Mouse (Mus musculus) embryonic facial prominence, embryonic 12.5 days (tissue): Measurements from ENCODE around the gene Cd46. TPM values are rescaled to one million over a fixed set of nuclear protein-coding genes. Genes with fewer than 3 reads are reported as not detected.

Experiments
- ATAC-seq: fragments of 200-750 bp; cut with Nextera tagmentation; 2 replicates; pipeline ENCODE4 v1.8.0; 2017; ENCODE audit not compliant: insufficient number of reproducible peaks, insufficient read depth, low FRiP score, low TSS enrichment
- H3K27ac ChIP-seq: fragments of 300-500 bp; sonication (generic); 2 replicates; pipeline ENCODE4 v1.5.1; 2016; ENCODE audit warnings: mild to moderate bottlenecking
- H3K27me3 ChIP-seq: fragments of 300-500 bp; sonication (generic); 2 replicates; pipeline ENCODE4 v1.6.1; 2016; ENCODE audit warnings: mild to moderate bottlenecking, moderate library complexity
- H3K36me3 ChIP-seq: fragments of 300-500 bp; sonication (generic); 2 replicates; pipeline ENCODE4 v1.6.1; 2016; ENCODE audit warnings: mild to moderate bottlenecking
- H3K4me1 ChIP-seq: fragments of 300-500 bp; sonication (generic); 2 replicates; pipeline ENCODE4 v1.6.1; 2016
- H3K4me2 ChIP-seq: fragments of 300-500 bp; sonication (generic); replicated peaks from 2 replicates; pipeline ENCODE4 v1.6.1; 2016; ENCODE audit warnings: mild to moderate bottlenecking, moderate library complexity
- H3K4me3 ChIP-seq: fragments of 300-500 bp; sonication (generic); 2 replicates; pipeline ENCODE4 v1.5.1; 2016; ENCODE audit warnings: mild to moderate bottlenecking
- H3K9ac ChIP-seq: fragments of 300-500 bp; sonication (generic); 2 replicates; pipeline ENCODE4 v1.6.1; 2016; ENCODE audit warnings: mild to moderate bottlenecking, moderate library complexity
- H3K9me3 ChIP-seq: fragments of 300-500 bp; sonication (generic); 2 replicates; pipeline ENCODE4 v1.6.1; 2016; ENCODE audit warnings: mild to moderate bottlenecking, moderate library complexity
- WGBS: fragments of 180-500 bp; shearing (Covaris S2); methylation state at CpG from one replicate; pipeline ENCODE4 v1.1.7; 2016; 5-methylcytosine and 5-hydroxymethylcytosine counted together
- polyA plus RNA-seq: library from polyadenylated mRNA; unstranded; fragments of >200 nt; fragmentation: Nextera tagmentation; extraction: Ambion mirVana; gene quantifications from 2 replicates; pipeline ENCODE4 v1.2.1, GENCODE M21; 2016

Cd46 gene
- polyA plus RNA-seq: 1.3 and 1.6 TPM in 2 replicates

DNA sequence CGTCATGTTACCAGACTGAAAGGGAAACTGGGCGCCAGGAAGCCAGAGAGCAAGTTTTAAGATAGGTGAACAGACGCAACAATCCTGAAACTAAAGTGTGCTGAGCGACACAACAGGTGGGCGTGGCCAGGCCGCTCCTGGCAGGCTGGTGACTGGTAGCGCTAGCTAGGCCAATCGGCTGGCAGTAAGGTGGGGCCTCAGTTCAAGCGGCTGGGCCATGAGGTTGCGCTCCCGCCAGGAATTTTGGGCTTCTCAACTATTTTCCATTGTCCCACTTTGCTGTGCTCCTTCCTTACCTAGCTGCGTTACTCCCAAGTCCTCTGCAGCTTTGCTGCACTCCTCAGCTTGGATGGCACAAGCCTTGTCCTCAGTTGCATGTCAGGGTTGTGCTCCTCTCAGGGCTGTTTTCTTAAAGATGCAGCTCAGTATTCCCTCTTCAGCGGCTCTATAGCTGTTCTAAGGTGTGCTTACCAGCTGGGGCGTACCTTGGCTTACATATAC is at the start of gene Cd46:
TSS of gene Cd46 (minus strand) at position 30 of the 501 bp plus-strand sequence.
- H3K4me1 ChIP-seq: peaks cover 3% of the 10 kb centered on the region; the same call in 1 of the 2 replicates
- H3K27me3 ChIP-seq: no peaks in the 10 kb centered on the region
- peaks cover 4% of the 10 kb centered on the region; the same call in 1 of the 2 replicates for H3K36me3 ChIP-seq
- ATAC-seq: peak; percentile 94
- H3K4me2 ChIP-seq: peak within 1 kb of the TSS; percentile 69
- 2% methylated on average over 14 of the region's 14 CpGs for WGBS
- peak within 1 kb of the TSS; percentile 38 for H3K4me3 ChIP-seq
- no peaks in the 10 kb centered on the region for H3K9me3 ChIP-seq
- peak within 1 kb of the TSS; percentile 12; the same call in 1 of the 2 replicates for H3K9ac ChIP-seq
- H3K27ac ChIP-seq: no peak within 1 kb of the TSS

DNA sequence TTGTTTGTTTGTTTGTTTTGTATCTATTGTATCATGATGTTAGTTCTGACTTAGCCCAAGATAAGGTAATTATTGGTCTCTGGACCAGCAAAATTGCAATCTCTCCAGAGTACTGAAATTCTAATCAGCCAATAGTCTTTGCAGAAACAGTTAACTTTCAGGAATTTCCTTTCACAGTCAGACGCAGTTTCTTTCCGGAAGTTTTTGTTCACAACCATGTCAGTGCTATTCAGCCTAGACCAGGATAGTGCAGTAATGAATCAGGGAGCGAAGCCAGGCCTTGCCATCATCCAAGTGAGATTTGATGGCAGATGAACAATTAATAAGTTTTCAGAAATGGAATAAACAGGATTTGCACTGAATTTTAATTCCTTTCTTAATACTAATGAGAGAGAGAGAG is 40.0 kb upstream of the Cd46 start:
- no peak for ATAC-seq

DNA sequence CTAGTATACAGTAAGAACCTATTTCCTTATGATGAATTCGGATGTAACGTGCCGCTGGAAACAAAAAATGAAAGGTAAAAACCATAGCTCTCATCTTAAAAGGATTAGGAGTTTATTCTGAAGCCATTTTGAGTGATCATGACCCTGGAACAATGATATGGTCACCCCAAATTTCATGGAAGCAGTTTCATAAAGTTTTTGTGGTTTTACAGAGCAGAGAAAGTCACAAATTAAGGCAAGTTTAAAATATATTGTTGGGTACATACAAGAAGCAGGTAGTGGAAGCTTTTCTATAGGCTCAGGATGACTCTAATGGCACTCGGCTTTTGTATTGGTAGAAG is 39.6 kb upstream of the Cd46 start:
- peak overlapping the region; percentile 96; the same call in 1 of the 2 replicates for H3K27ac ChIP-seq
- no peak for ATAC-seq
- no peaks in the 10 kb centered on the region for H3K4me1 ChIP-seq
- peak overlapping the region; percentile 59 for H3K4me3 ChIP-seq
- no peaks in the 10 kb centered on the region for H3K27me3 ChIP-seq
- no peaks in the 10 kb centered on the region for H3K9me3 ChIP-seq
- H3K36me3 ChIP-seq: peaks cover 4% of the 10 kb centered on the region
- no peak overlapping the region for H3K9ac ChIP-seq
- 27% methylated on average over 4 of the region's 4 CpGs for WGBS
- peak overlapping the region; percentile 41 for H3K4me2 ChIP-seq

More for the DNA sequence above, 40.0 kb upstream of the Cd46 start:
- H3K4me3 ChIP-seq: 0 out of 2 replicates have a peak overlapping the region, but pooled peaks have one; percentile 59
- H3K36me3 ChIP-seq: peaks cover 4% of the 10 kb centered on the region
- WGBS: 50% methylated on average over 3 of the region's 3 CpGs
- no peak overlapping the region for H3K9ac ChIP-seq
- H3K4me1 ChIP-seq: no peaks in the 10 kb centered on the region
- H3K27ac ChIP-seq: no peak overlapping the region
- H3K27me3 ChIP-seq: no peaks in the 10 kb centered on the region
- no peaks in the 10 kb centered on the region for H3K9me3 ChIP-seq
- peak overlapping the region; percentile 41 for H3K4me2 ChIP-seq

DNA sequence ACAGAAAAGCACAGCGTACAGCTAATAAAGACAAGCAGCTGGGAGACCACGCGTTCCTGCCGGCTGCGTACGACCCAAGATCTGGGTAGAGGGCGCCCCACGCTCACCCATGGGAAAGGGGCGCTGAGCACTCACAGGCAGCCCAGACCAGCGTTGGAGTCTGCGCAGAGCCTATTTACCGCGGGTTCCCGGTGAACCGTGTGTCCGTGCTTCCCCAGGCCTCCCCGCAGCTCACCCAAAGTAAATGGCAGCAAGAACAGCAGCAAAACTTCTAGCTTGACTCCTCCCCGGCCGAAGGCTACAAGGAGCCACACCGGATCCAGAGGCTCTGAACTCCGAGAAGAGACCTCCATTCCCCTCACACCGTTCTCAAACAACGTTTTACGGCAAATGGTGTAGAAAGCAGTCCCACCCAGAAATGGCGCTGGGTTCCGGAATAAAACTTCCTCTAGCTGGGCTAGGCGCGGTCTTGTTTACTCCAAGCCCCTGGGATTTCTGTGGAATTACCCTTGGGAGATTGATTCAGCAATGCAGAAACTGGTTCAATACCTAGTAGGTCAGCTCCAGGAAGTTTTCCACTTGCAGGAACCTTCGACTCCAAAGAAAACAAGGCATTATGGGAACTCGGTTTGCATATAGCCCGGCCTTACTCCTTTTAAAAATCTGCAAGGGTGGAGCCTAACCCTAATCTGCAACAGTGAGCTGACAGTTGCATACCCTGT is 39.1 kb upstream of the Cd46 start, which contains the start of gene Cr1l:
TSS of gene Cr1l (minus strand) at position 634 of the 722 bp plus-strand sequence.
- WGBS: under 1% methylated on average over 31 of the region's 31 CpGs
- Histone ChIP-seq H3K4me2 (peak within 1 kb of the TSS; percentile 41), H3K27ac (peak within 1 kb of the TSS; percentile 96), H3K9me3 (no peaks in the 10 kb centered on the region), H3K4me1 (no peaks in the 10 kb centered on the region), H3K27me3 (no peaks in the 10 kb centered on the region), H3K36me3 (peaks cover 4% of the 10 kb centered on the region), H3K4me3 (peak within 1 kb of the TSS; percentile 59), H3K9ac (peak within 1 kb of the TSS; percentile 79)
- ATAC-seq: peak; percentile 99

DNA sequence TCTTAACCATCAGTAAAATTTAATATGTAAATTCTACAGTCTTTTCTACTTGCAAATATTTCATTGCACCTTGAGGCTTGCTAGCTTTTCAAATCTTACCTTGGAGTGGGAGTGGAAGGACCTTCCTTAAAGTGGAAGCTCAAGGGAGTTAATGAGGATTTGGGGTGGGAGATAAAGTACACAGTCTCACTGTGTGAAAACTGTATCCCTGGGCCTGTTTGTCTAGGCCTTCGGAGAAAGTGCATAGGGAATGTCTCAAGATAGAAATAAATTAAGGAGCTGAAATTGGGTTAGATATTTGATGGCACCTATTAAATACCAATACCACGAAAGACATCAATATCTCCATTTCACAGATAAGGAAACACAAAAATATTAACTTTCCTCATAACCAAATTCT is 38.4 kb upstream of the Cd46 start:
- WGBS: 14% methylated on average over 2 of the region's 2 CpGs
- no peaks in the 10 kb centered on the region for H3K9me3 ChIP-seq
- H3K27me3 ChIP-seq: no peaks in the 10 kb centered on the region
- H3K9ac ChIP-seq: peak overlapping the region; percentile 79; the same call in 1 of the 2 replicates
- peak overlapping the region; percentile 96 for H3K27ac ChIP-seq
- ATAC-seq: no peak
- peaks cover 4% of the 10 kb centered on the region for H3K36me3 ChIP-seq
- no peaks in the 10 kb centered on the region for H3K4me1 ChIP-seq
- peak overlapping the region; percentile 41 for H3K4me2 ChIP-seq
- peak overlapping the region; percentile 59 for H3K4me3 ChIP-seq

DNA sequence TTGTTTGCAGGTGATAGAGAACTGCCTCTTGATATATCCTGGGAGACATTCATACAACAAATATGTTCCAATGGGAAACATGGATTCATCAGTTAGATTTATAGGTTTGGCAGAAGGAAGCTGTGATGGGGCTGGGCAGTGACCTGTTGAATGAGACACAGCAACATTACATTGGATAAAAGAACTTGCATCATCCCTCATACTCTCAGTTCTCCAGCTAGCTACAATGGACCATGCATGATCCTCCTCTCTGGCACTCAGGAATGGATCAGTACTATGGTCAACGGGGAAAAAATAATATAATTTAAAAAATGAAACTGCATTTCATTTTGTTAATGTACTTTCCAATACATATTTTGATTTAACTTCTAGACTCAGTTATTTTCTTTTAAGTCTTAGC is 37.8 kb upstream of the Cd46 start:
- H3K36me3 ChIP-seq: peaks cover 4% of the 10 kb centered on the region
- no peak overlapping the region for H3K27ac ChIP-seq
- no peak overlapping the region; the same call in 1 of the 2 replicates for H3K4me2 ChIP-seq
- no peaks in the 10 kb centered on the region for H3K27me3 ChIP-seq
- H3K4me1 ChIP-seq: no peaks in the 10 kb centered on the region
- H3K4me3 ChIP-seq: no peak overlapping the region
- H3K9ac ChIP-seq: no peak overlapping the region
- H3K9me3 ChIP-seq: no peaks in the 10 kb centered on the region
- ATAC-seq: no peak
- WGBS: 85% methylated on average over 1 of the region's 1 CpGs

DNA sequence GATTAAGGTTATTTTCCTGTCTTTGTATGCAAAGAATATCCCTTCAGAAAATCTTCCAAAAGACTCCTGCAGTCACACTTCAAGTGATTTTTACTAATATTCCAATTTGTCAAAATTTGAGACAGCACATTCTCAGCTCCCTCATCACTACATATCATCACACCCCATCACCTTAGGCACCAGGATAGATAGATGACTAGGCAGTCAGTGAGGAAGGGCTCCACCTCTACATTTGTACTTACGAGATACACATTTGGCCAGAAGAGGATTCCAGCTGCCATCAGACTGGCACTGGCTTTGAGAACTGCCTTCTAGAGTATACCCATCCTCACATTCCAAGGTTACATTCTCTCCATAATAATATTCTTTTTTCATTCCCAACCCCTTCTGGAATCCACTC is 22.4 kb upstream of the Cd46 start:
- no peaks in the 10 kb centered on the region for H3K27me3 ChIP-seq
- peaks cover 11% of the 10 kb centered on the region; the same call in 1 of the 2 replicates for H3K36me3 ChIP-seq
- H3K9me3 ChIP-seq: no peaks in the 10 kb centered on the region
- WGBS: 89% methylated on average over 1 of the region's 1 CpGs
- no peak overlapping the region for H3K27ac ChIP-seq
- H3K9ac ChIP-seq: no peak overlapping the region
- H3K4me3 ChIP-seq: no peak overlapping the region
- no peaks in the 10 kb centered on the region for H3K4me1 ChIP-seq
- no peak overlapping the region for H3K4me2 ChIP-seq
- ATAC-seq: no peak

DNA sequence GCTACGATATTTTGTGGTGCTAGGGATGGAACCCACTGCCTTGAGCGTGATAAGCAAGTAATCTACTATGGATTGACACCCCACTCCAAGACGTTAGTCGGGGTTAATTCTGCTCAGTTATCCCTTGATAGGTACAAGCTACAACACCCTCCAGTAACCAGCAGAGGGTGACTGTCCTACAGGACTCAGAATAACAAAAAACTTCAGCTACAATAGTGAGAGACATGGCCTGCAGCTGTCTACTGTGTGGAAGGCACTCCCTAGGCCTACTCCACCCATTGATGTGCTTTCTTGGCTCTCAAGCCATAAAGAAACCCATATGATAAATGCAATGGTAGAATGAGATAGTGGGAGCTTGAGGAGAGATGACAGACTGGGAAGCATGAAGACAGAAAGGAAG is 21.6 kb upstream of the Cd46 start:
- Histone ChIP-seq H3K27me3 (no peaks in the 10 kb centered on the region), H3K4me2 (no peak overlapping the region), H3K9ac (no peak overlapping the region), H3K4me1 (no peaks in the 10 kb centered on the region), H3K4me3 (no peak overlapping the region), H3K9me3 (no peaks in the 10 kb centered on the region), H3K27ac (no peak overlapping the region), H3K36me3 (peaks cover 11% of the 10 kb centered on the region; the same call in 1 of the 2 replicates)
- WGBS: 87% methylated on average over 4 of the region's 4 CpGs
- ATAC-seq: no peak

DNA sequence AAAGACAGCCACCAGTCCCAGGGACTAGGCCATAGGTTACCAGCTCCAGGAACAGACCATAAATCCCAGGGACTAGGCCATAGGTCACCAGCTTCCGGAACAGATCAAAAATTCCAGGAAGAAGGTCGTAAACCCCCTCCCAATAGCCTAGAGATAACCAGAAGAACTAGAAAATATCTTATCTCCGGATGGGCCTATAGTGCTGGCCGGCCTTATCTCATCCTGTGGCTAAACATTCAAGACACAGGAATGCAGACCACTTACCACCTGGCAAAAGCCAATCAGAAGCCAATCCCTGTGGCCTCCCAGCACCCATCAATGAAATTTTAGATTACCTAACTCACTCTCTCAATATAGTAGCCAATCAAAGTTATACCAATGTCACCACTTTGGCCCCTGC is 8.6 kb upstream of the Cd46 start:
- Histone ChIP-seq H3K36me3 (peaks cover 25% of the 10 kb centered on the region), H3K27me3 (no peaks in the 10 kb centered on the region), H3K9ac (no peak overlapping the region), H3K27ac (no peak overlapping the region), H3K4me1 (no peaks in the 10 kb centered on the region), H3K4me3 (no peak overlapping the region), H3K9me3 (no peaks in the 10 kb centered on the region), H3K4me2 (no peak overlapping the region)
- 86% methylated on average over 4 of the region's 4 CpGs for WGBS
- ATAC-seq: no peak

DNA sequence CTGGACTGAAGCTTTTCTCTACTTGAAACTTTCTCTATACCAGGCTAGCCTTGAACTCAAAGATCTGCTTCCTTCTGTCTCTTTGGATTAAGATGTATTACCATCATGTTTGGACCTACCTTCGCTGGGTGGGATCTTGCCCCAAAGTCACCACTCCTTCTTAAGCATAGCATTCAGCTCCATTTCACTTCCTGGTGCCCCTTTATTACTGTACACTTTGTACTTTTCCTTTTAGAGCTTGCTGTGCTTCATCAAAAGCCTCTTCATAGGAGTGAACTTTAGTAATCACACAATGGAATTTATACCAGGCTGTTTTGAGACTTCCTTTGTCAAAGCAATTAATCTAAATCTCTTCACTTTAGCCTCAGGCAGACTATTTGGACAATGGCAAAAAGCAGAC is 6.0 kb upstream of the Cd46 start:
- Histone ChIP-seq H3K27ac (no peak overlapping the region), H3K4me3 (no peak overlapping the region), H3K9me3 (no peaks in the 10 kb centered on the region), H3K4me2 (no peak overlapping the region), H3K4me1 (no peaks in the 10 kb centered on the region), H3K27me3 (no peaks in the 10 kb centered on the region), H3K9ac (no peak overlapping the region), H3K36me3 (peaks cover 19% of the 10 kb centered on the region)
- no peak for ATAC-seq
- WGBS: 98% methylated on average over 1 of the region's 1 CpGs

DNA sequence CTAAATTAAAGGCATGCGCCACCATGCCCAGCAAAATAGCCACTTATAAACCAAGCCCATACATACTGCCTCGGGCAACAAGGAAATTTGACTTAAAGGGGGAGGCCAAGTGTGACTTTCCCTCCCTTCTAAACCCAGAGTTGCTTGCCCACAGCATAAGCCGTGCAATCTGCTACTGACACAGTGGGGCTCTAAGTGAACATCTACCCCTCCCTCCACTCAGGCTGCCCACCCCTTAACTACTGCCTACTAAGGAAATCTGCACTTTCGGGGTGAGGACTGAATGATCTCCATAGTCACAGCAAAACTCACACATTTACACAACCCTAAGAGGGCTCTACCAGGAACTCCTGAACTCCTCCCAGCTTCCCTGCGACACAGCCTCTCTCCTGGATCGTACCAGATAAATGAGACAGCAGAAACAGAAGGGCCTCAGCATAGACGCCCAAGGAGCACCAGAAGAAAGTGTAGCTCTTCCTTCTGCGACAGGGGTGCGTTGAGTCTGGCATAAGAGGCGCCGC is 290 bp downstream of the Cd46 start:
- Histone ChIP-seq H3K9ac (peak overlapping the region; percentile 12; the same call in 1 of the 2 replicates), H3K9me3 (no peaks in the 10 kb centered on the region), H3K27me3 (no peaks in the 10 kb centered on the region), H3K4me3 (peak overlapping the region; percentile 38), H3K4me1 (peaks cover 3% of the 10 kb centered on the region; the same call in 1 of the 2 replicates), H3K4me2 (peak overlapping the region; percentile 69), H3K27ac (no peak overlapping the region), H3K36me3 (no peaks in the 10 kb centered on the region)
- WGBS: 17% methylated on average over 11 of the region's 11 CpGs
- peak; percentile 54 for ATAC-seq

DNA sequence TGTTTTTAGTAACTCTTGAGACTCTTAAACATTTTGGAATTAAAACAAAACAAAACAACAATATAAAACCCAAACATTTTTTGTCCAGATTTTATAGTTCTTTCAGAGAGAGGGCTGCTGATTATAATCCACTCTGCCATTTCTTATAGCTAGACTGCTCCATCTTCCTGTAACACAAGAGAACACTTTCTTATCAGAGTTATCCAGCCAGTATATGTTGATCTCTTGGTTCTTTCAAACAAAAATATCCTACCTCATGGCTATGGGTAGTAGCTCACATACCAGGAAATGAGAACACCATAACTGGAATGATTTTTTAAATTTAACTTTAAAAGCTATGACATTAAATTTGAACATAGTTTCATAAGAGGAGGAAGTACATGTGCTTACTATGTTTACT is 9.9 kb downstream of the Cd46 start:
- Histone ChIP-seq H3K9me3 (no peaks in the 10 kb centered on the region), H3K4me1 (no peaks in the 10 kb centered on the region), H3K36me3 (no peaks in the 10 kb centered on the region), H3K4me2 (no peak overlapping the region), H3K27me3 (no peaks in the 10 kb centered on the region), H3K4me3 (no peak overlapping the region), H3K9ac (no peak overlapping the region), H3K27ac (no peak overlapping the region)
- no peak for ATAC-seq
